Mouse (Mus musculus): ENCODE measurements at regions not wholly inside any gene's neighbourhood (a gene's known extent, or its start where the extent isn't known, plus 50 kb on each side); places are given as distances from the start of the nearest gene placed in this dataset.

GRCm38 (mm10) chr3:128222344-128222743 is 326.2 kb upstream of the Fam241a start:
- peak in 1 of 2 experiments; percentile 32 for DNase-seq

GRCm38 (mm10) chr3:128221625-128222024 is 325.5 kb upstream of the Fam241a start:
- peak in 1 of 2 experiments; percentile 27 for DNase-seq

- DNase-seq = peak; percentile 68 to 81
Measured at GRCm38 (mm10) chr3:128220776-128221550, 324.8 kb upstream of the Fam241a start.

DNA sequence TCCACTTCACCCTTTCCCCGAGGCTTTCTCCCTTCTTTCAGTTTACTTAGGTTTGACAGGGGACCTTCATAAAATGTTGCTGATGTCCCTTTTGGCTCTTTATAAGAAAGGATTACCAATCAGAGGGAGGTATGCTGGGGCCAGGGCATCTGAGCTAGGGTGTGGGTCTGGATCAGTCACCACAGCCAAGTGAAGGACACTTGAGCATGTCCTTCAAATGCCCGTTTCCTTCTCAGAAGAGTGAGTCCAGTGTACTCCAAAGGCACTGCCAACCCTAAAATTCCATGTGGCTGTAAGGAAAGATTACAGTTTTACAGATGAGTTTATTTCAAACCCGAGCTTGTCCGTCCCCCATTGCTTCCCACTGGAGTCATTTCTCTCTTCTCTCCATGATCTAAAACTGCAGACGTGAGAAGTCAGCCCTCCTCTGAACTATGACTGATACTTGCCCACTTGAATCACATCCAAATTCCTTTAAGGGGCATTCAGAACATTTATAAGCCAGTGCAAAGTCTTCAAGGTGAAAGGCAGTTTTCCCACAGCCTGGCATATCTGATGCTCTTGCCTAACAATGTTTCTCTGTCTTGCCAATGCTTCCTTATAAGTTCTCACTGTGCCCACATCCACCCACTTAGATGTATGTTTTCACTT is 321.8 kb upstream of the Fam241a start:
- DNase-seq = peak; percentile 31 to 77

GRCm38 (mm10) chr3:128212256-128212655 is 316.1 kb upstream of the Fam241a start:
- DNase-seq = peak; percentile 81 to 86

DNA sequence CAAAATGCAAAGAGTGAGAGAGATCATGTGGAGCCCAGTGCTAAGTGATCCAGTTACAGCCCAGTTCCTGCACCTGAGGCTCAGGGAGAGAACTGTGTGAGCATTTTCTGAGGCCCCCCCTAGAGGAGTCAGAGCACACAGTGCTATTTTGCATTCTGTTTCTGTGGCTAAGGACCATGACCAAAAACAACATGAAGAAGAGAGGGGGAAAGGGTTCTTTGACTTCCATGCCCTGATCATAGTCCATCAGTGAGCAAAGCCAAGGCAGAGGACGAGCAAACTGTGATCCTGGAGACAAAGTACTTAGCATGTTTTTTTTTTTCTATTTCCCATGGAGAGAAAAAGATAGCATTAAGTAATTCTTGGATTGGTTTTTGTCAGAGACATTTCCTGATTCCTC is 314.5 kb upstream of the Fam241a start:
- DNase-seq = peak; percentile 48 to 78

GRCm38 (mm10) chr3:128206948-128207347 is 310.8 kb upstream of the Fam241a start:
- DNase-seq = peak; percentile 32 to 53

DNA sequence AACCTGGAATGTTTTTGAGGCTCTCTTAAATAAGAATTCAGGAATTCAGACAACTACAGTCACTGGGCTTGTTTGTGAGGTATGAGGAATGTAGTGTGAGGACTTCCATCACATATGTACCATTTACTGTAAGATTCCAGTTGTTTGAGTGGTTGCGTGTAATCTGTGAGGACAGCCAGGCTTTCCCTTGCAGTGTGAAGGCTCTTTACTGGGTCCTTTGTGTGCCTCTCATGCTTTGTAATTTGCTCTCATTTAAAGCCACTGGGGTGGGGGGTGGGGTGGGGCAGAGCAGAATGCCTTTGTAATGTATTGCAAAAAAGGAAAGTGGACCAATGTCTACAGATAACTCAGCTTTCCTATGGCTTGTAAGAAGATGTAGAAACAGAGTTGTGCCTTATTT is 310.4 kb upstream of the Fam241a start:
- DNase-seq = no peak

GRCm38 (mm10) chr3:128200574-128201235 is 304.6 kb upstream of the Fam241a start:
- no peak for DNase-seq

GRCm38 (mm10) chr3:128199466-128199865 is 303.3 kb upstream of the Fam241a start:
- peak in 1 of 2 experiments; percentile 30 for DNase-seq

GRCm38 (mm10) chr3:128192046-128192800 is 296.1 kb upstream of the Fam241a start:
- no peak for DNase-seq

DNA sequence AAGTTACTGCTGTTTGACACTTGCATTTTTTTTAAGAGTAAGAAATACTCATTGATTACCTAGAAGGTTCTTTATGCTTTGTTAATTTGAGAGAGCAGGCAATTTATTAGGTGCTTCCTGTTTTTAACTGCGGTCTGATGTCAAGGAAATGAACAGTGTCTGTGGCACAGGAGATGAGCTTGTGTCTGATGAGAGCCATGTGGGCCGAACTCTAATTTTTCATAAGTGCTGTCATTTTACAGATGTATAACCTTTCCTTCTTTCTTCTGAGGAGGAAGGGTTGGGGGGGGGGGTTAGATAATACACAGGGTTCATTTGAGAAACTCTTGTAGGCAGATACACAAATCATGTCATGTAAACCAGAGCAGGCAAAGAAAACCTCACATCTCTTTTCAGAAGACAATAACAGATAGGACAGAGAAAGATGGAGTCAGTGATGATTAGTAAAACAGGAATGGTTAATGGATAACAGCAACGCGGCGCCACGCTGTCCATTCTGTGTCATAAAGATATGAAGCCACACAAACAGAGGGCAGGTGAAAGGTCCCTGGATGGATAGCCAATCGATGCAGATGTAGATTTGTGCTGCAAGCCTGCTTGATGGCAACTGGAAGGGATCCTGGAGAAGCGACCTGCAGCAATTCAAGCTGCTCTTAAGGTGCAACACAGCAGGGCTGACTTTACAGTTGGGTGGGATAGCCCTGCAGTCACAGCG is 291.4 kb upstream of the Fam241a start:
- DNase-seq = no peak

GRCm38 (mm10) chr3:128186278-128186677 is 290.2 kb upstream of the Fam241a start:
- peak; percentile 45 to 49 for DNase-seq

- no peak for DNase-seq
Measured at GRCm38 (mm10) chr3:128181221-128181908, 285.2 kb upstream of the Fam241a start.

- no peak for DNase-seq
Measured at GRCm38 (mm10) chr3:128149216-128149615, 253.1 kb upstream of the Fam241a start.

- DNase-seq = no peak
Measured at GRCm38 (mm10) chr3:128145329-128145728, 249.2 kb upstream of the Fam241a start.

GRCm38 (mm10) chr3:128127836-128128235 is 231.7 kb upstream of the Fam241a start:
- DNase-seq = no peak

- no peak for DNase-seq
Measured at GRCm38 (mm10) chr3:128126664-128127063, 230.5 kb upstream of the Fam241a start.

DNA sequence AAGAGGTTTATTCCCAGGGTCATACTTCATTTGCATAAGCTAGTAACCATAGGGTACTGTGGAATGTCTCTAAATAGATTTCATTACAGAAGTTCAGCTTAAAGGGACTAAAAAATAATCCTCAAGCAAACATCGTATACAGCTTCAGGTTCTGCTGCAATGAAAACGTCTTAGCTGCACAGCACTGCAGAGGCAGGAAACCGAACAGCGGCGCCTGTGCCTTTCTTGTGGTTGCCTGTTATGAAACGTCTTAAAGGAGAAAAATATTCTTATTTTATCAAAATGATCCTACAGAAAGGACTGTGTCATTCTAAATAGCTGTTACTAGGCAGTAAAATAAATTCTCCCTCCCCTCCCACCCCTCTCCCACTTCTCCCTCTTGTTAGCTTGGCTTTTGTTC is 226.0 kb upstream of the Fam241a start:
- DNase-seq = no peak

DNA sequence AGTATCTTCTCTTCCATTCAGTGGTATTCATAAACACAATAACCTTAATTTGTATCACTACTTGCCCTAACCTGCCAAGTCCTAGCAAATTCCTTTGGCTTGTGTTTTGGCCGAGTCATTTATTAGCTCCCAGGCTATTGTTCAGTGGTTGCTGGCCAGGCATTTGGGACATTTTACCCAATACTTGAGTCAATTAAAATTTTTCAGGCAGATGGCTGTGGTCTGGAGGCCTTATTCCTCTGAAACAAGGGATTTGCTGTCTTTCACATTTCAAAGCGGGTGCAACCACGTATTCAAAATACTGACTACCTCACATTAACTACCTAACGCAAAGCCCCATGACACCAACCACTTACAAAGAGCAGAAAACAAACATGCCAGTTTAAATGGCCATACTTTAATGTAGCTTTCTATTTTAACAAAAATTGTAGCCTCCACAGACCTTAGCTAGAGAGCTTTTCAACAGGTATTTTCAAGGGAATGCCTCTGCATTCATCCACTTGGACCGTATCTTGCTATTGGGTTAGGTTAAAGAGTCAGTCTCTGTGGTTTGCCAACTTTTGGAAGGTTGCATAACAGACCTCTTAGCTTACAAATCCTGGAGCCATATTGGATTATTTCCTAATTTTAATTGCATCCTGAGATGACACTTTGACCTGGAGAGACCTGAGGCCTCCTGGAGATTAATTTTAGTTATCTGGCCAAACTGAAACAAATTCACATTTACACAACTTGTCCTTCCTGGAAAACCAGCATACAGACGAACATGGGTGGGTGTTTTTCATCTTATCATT is 224.7 kb upstream of the Fam241a start:
- DNase-seq = no peak

GRCm38 (mm10) chr3:128113209-128113608 is 217.1 kb upstream of the Fam241a start:
- no peak for DNase-seq
